Mouse (Mus musculus): ENCODE measurements around the gene Ubr3. TPM values are rescaled to one million over a fixed set of nuclear protein-coding genes. Genes with fewer than 3 reads are reported as not detected.

The Ubr3 gene
- polyA plus RNA-seq, 1 experiment: 6.3 TPM

DNA sequence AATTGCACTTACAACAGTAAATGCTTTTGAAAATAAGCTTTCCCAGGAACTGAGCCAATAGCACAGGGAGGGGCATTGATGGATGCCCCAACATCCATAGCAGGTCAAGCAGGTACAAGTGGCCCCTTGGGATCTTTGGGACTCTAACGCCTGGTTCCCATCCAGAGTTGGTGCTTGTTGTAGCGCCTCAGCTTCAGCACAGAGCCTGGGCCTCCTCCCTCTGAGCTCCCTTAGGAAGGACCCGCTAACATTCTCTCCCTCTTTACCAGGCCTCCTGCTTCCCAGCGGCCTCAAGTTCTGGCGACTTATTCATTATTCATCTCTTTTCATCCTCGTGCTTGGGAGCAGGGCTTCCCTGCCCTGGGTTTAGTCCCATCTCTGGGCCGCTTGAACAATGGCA lies 141.7 kb downstream of the Ubr3 start, which contains the start of gene Myo3b:
Gene Myo3b (plus strand): TSS at position 375 of the 400 bp plus-strand sequence.
- no peaks in the 10 kb centered on the region for H3K79me2 ChIP-seq (ENCODE audit: control insufficient read depth, insufficient read depth)
- no peak for TF ChIP-seq FOSL1 (IDR thresholded peaks at IDR 0.05; ENCODE audit: insufficient read depth, low read length, poor library complexity, severe bottlenecking)
- TF ChIP-seq MAX (IDR thresholded peaks at IDR 0.05): no peak
- no peak for TF ChIP-seq CTCF (IDR thresholded peaks at IDR 0.05; ENCODE audit: control insufficient read depth, insufficient read depth, insufficient read length)
- no peak for TF ChIP-seq CEBPB (IDR thresholded peaks at IDR 0.05; ENCODE audit: low read depth)
- no peak for TF ChIP-seq MYOD1 (IDR thresholded peaks at IDR 0.05; ENCODE audit: control insufficient read depth, insufficient read length, low read depth)
- TF ChIP-seq MYOG (IDR thresholded peaks at IDR 0.05; ENCODE audit: control insufficient read depth, extremely low read depth, insufficient read length): no peak
- TF ChIP-seq USF1 (IDR thresholded peaks at IDR 0.05; ENCODE audit: low read depth): no peak
- H3ac ChIP-seq (ENCODE audit: control insufficient read depth, insufficient read length, low read depth): no peak within 1 kb of the TSS
- H3K36me3 ChIP-seq (ENCODE audit: control insufficient read depth, insufficient read depth): no peaks in the 10 kb centered on the region
- peaks cover 9% of the 10 kb centered on the region for H3K27me3 ChIP-seq (ENCODE audit: control insufficient read depth, insufficient read depth, insufficient read length)
- H3K4me3 ChIP-seq (ENCODE audit: insufficient read depth, poor library complexity, severe bottlenecking): no peak within 1 kb of the TSS
- H3K79me3 ChIP-seq (ENCODE audit: low read depth): no peaks in the 10 kb centered on the region

DNA sequence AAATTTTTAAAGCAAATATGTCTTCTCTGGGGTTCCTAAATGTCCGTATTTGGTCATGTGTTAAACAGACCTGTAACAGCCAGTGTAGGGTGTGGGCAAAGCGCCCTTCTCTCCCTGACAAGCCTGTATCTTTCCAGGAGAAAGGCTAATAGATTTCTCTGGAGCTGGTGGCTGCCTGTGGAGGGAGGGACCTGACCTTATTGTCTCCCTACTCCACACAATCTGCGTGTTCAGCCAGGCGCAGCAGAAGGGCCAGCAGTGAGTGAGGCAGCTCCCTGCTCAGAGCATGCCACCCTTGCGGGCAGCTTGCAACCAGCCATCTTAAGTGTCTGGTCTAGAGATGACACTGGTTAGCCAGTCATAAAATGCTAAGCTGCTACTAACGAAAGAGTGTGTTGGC lies 147.4 kb downstream of the Ubr3 start:
- Histone ChIP-seq H3K36me3 (ENCODE audit: control insufficient read depth, insufficient read depth) (no peaks in the 10 kb centered on the region), H3K4me3 (ENCODE audit: insufficient read depth, poor library complexity, severe bottlenecking) (no peak overlapping the region), H3K79me3 (ENCODE audit: low read depth) (no peaks in the 10 kb centered on the region), H3K27me3 (ENCODE audit: control insufficient read depth, insufficient read depth, insufficient read length) (peaks cover 14% of the 10 kb centered on the region), H3ac (ENCODE audit: control insufficient read depth, insufficient read length, low read depth) (no peak overlapping the region), H3K79me2 (ENCODE audit: control insufficient read depth, insufficient read depth) (no peaks in the 10 kb centered on the region)
- no peak for TF ChIP-seq MYOD1 (IDR thresholded peaks at IDR 0.05; ENCODE audit: control insufficient read depth, insufficient read length, low read depth)
- no peak for TF ChIP-seq MAX (IDR thresholded peaks at IDR 0.05)
- TF ChIP-seq USF1 (IDR thresholded peaks at IDR 0.05; ENCODE audit: low read depth): no peak
- TF ChIP-seq MYOG (IDR thresholded peaks at IDR 0.05; ENCODE audit: control insufficient read depth, extremely low read depth, insufficient read length): no peak
- TF ChIP-seq FOSL1 (IDR thresholded peaks at IDR 0.05; ENCODE audit: insufficient read depth, low read length, poor library complexity, severe bottlenecking): no peak
- TF ChIP-seq CTCF (IDR thresholded peaks at IDR 0.05; ENCODE audit: control insufficient read depth, insufficient read depth, insufficient read length): no peak

- Histone ChIP-seq H3K36me3 (ENCODE audit: control insufficient read depth, insufficient read depth) (no peaks in the 10 kb centered on the region), H3ac (ENCODE audit: control insufficient read depth, insufficient read length, low read depth) (no peak overlapping the region), H3K4me3 (ENCODE audit: insufficient read depth, poor library complexity, severe bottlenecking) (no peak overlapping the region), H3K79me2 (ENCODE audit: control insufficient read depth, insufficient read depth) (no peaks in the 10 kb centered on the region), H3K79me3 (ENCODE audit: low read depth) (no peaks in the 10 kb centered on the region), H3K27me3 (ENCODE audit: control insufficient read depth, insufficient read depth, insufficient read length) (peaks cover 18% of the 10 kb centered on the region)
- no peak for TF ChIP-seq MYOG (IDR thresholded peaks at IDR 0.05; ENCODE audit: control insufficient read depth, extremely low read depth, insufficient read length)
- no peak for TF ChIP-seq MAX (IDR thresholded peaks at IDR 0.05)
- no peak for TF ChIP-seq MYOD1 (IDR thresholded peaks at IDR 0.05; ENCODE audit: control insufficient read depth, insufficient read length, low read depth)
- TF ChIP-seq CEBPB (IDR thresholded peaks at IDR 0.05; ENCODE audit: low read depth): no peak
- TF ChIP-seq FOSL1 (IDR thresholded peaks at IDR 0.05; ENCODE audit: insufficient read depth, low read length, poor library complexity, severe bottlenecking): no peak
- no peak for TF ChIP-seq CTCF (IDR thresholded peaks at IDR 0.05; ENCODE audit: control insufficient read depth, insufficient read depth, insufficient read length)
- TF ChIP-seq USF1 (IDR thresholded peaks at IDR 0.05; ENCODE audit: low read depth): no peak
Measured at GRCm38 (mm10) chr2:70047868-70048267, 150.8 kb downstream of the Ubr3 start.

DNA sequence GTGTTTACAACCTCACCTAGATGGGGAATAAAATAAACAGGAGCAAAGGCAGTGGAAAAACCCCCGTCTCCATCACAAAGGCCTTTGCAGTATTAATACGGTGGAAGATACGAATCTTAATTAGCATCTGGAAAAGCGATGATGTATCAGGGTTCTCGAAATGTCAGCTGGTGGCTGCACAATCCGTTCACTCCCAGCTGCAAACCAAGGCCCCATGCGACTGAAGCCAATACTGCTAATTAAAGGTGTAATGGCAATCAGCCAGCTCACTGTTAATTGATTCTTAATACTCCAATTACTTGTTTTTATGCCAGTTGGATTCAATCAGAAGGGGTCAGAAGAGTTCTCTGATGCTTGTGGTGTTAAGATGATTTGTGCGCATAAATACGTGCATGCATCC lies 156.8 kb downstream of the Ubr3 start:
- H3K4me3 ChIP-seq (ENCODE audit: insufficient read depth, poor library complexity, severe bottlenecking): no peak overlapping the region
- no peaks in the 10 kb centered on the region for H3K79me3 ChIP-seq (ENCODE audit: low read depth)
- no peaks in the 10 kb centered on the region for H3K36me3 ChIP-seq (ENCODE audit: control insufficient read depth, insufficient read depth)
- TF ChIP-seq MYOG (IDR thresholded peaks at IDR 0.05; ENCODE audit: control insufficient read depth, extremely low read depth, insufficient read length) (no peak), MAX (IDR thresholded peaks at IDR 0.05) (no peak), FOSL1 (IDR thresholded peaks at IDR 0.05; ENCODE audit: insufficient read depth, low read length, poor library complexity, severe bottlenecking) (no peak), USF1 (IDR thresholded peaks at IDR 0.05; ENCODE audit: low read depth) (no peak), MYOD1 (IDR thresholded peaks at IDR 0.05; ENCODE audit: control insufficient read depth, insufficient read length, low read depth) (no peak)
- H3K79me2 ChIP-seq (ENCODE audit: control insufficient read depth, insufficient read depth): no peaks in the 10 kb centered on the region
- peaks cover 29% of the 10 kb centered on the region for H3K27me3 ChIP-seq (ENCODE audit: control insufficient read depth, insufficient read depth, insufficient read length)
- no peak overlapping the region for H3ac ChIP-seq (ENCODE audit: control insufficient read depth, insufficient read length, low read depth)

- H3K79me2 ChIP-seq (ENCODE audit: control insufficient read depth, insufficient read depth): no peaks in the 10 kb centered on the region
Measured at GRCm38 (mm10) chr2:70058201-70058600, 161.2 kb downstream of the Ubr3 start.

More at GRCm38 (mm10) chr2:70058201-70058600, 161.2 kb downstream of the Ubr3 start:
- no peaks in the 10 kb centered on the region for H3K79me3 ChIP-seq (ENCODE audit: low read depth)
- no peak overlapping the region for H3K4me3 ChIP-seq (ENCODE audit: insufficient read depth, poor library complexity, severe bottlenecking)
- H3ac ChIP-seq (ENCODE audit: control insufficient read depth, insufficient read length, low read depth): no peak overlapping the region
- TF ChIP-seq MYOD1 (IDR thresholded peaks at IDR 0.05; ENCODE audit: control insufficient read depth, insufficient read length, low read depth): no peak
- TF ChIP-seq MAX (IDR thresholded peaks at IDR 0.05): no peak
- no peak for TF ChIP-seq CEBPB (IDR thresholded peaks at IDR 0.05; ENCODE audit: low read depth)
- H3K36me3 ChIP-seq (ENCODE audit: control insufficient read depth, insufficient read depth): no peaks in the 10 kb centered on the region
- H3K27me3 ChIP-seq (ENCODE audit: control insufficient read depth, insufficient read depth, insufficient read length): peaks cover 35% of the 10 kb centered on the region

Measured in C2C12 (cell line).